Mouse (Mus musculus) erythroblast, embryonic 14.5 days (primary cell): Measurements from ENCODE around the gene Zfp109.

ENCODE experiments used
- GATA1 ChIP-seq: IDR thresholded peaks from 2 replicates; pipeline ENCODE4 v1.6.1; 2012; ENCODE audit warnings: low read length, inconsistent platforms, mixed read lengths
- TAL1 ChIP-seq: IDR thresholded peaks from 3 replicates; pipeline ENCODE4 v1.6.1; 2012; ENCODE audit warnings: low read length, inconsistent platforms, mixed read lengths

DNA sequence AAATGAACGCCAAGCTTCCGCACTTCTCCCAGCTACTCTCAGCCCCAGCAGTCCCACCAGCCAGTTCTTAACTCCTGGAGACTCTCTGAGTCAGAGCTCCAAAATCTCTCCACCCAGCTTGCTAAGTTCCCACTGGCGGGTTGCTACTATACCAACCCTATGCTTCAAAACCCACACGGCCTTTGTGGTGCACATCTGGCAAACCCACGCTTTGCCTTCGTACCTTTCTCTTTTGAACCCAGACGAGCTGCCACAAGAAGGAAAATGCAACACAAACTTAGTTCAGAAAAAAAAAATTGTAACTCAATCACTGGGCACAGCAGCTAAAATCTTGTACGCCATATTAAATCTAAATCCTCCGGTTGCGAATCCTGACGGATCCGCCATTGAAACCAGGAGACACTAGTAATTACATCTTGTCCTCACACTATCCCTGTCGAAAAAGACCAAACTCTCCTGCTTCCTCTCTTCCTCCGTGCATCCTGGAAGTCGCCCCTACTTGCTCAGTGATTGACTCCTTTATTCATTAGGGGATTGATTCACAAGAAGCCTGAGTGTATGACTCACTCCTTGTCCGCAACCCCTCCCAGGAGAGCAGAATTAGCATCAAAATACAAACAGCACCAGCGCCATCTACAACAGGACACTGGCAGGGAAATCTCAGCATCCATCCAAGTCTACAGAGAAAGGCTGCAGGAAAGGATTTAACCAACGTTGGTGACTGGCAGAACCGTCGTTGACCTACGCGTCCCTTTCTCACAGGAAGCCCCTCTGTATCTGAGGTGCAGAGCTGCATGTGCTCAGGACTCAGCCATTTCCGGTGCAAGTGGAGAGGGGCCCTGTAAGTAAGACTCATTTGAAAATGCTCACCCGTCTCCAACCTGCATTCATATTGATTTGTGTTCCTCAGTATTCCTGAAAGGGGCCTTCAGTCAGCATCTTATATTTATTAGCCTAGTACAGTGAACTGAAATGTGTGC, 31.1 kb upstream of the Zfp109 start:
- TF ChIP-seq GATA1: no peak
- TF ChIP-seq TAL1: no peak
